Mouse (Mus musculus) limb, embryonic 11.5 days (tissue): ENCODE measurements at regions not wholly inside any gene's neighbourhood (a gene's known extent, or its start where the extent isn't known, plus 50 kb on each side); places are given as distances from the start of the nearest gene placed in this dataset.

Experiments used
- ATAC-seq: fragments of 200-750 bp; cut with Nextera tagmentation; 2 replicates; pipeline ENCODE4 v1.8.0; 2017; ENCODE audit warnings: low read depth; ENCODE audit not compliant: insufficient number of reproducible peaks, low FRiP score, low TSS enrichment
- DNase-seq: peaks from one replicate; pipeline ENCODE4 v3.0.0-alpha.2; 2015; ENCODE audit warnings: low spot score
- H3K27ac ChIP-seq: fragments of 300-500 bp; sonication (generic); replicated peaks from 2 replicates; pipeline ENCODE4 v1.5.1; 2014; ENCODE audit warnings: low read depth, mild to moderate bottlenecking, low read length
- H3K27me3 ChIP-seq: fragments of 300-500 bp; sonication (generic); 2 replicates; pipeline ENCODE4 v1.6.1; 2014; ENCODE audit warnings: mild to moderate bottlenecking, low read length, mixed read lengths; ENCODE audit not compliant: control insufficient read depth, insufficient read depth
- H3K36me3 ChIP-seq: fragments of 300-500 bp; sonication (generic); 2 replicates; pipeline ENCODE4 v1.6.1; 2014; ENCODE audit warnings: mild to moderate bottlenecking, low read length, moderate library complexity, mixed read lengths; ENCODE audit not compliant: control insufficient read depth, insufficient read depth
- H3K4me1 ChIP-seq: fragments of 300-500 bp; sonication (generic); 2 replicates; pipeline ENCODE4 v1.6.1; 2014; ENCODE audit warnings: low read length, mixed read lengths; ENCODE audit not compliant: control insufficient read depth, insufficient read depth
- H3K4me2 ChIP-seq: fragments of 300-500 bp; sonication (generic); 2 replicates; pipeline ENCODE4 v1.6.1; 2014; ENCODE audit warnings: low read depth, mild to moderate bottlenecking, moderate library complexity; ENCODE audit not compliant: severe bottlenecking
- H3K4me3 ChIP-seq: fragments of 300-500 bp; sonication (generic); 2 replicates; pipeline ENCODE4 v1.5.1; 2014; ENCODE audit warnings: low read depth, low read length
- H3K9ac ChIP-seq: fragments of 300-500 bp; sonication (generic); 2 replicates; pipeline ENCODE4 v1.6.1; 2014; ENCODE audit warnings: mild to moderate bottlenecking, low read length
- H3K9me3 ChIP-seq: fragments of 300-500 bp; sonication (generic); 2 replicates; pipeline ENCODE4 v1.6.1; 2016; ENCODE audit warnings: low read length; ENCODE audit not compliant: control insufficient read depth
- WGBS: fragments of 180-500 bp; shearing (Covaris S2); extraction: QIAGEN DNeasy Blood & Tissue Kit; methylation state at CpG from one replicate; pipeline ENCODE4 v1.1.7; 2014; 5-methylcytosine and 5-hydroxymethylcytosine counted together

DNA sequence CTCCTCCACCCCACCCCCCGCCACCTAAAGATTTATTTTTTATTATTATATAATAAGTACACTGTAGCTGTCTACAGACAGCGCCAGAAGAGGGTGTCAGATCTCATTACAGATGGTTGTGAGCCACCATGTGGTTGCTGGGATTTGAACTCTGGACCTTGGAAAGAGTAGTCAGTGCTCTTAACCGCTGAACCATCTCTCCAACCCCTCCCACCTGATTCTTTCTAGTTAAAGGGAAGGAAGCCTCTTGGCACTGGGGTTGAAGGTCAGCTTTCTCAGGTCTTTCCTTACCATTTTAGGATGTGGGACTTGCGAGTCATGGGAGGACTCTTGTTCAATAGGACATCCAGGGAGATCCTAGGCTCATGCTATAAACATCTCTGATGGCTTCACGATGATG lies 54.7 kb downstream of the Hes1 start:
- ATAC-seq (no peak), DNase-seq (no peak)
- H3K9me3 ChIP-seq, result no peaks in the 10 kb centered on the region
- no peaks in the 10 kb centered on the region for H3K27me3 ChIP-seq
- no peak overlapping the region for H3K4me3 ChIP-seq
- no peak overlapping the region for H3K27ac ChIP-seq
- H3K4me2 ChIP-seq, result no peak overlapping the region
- 85% methylated on average over 5 of the region's 5 CpGs for WGBS
- H3K9ac ChIP-seq, result no peak overlapping the region
- H3K36me3 ChIP-seq, result no peaks in the 10 kb centered on the region
- peaks cover 26% of the 10 kb centered on the region for H3K4me1 ChIP-seq

DNA sequence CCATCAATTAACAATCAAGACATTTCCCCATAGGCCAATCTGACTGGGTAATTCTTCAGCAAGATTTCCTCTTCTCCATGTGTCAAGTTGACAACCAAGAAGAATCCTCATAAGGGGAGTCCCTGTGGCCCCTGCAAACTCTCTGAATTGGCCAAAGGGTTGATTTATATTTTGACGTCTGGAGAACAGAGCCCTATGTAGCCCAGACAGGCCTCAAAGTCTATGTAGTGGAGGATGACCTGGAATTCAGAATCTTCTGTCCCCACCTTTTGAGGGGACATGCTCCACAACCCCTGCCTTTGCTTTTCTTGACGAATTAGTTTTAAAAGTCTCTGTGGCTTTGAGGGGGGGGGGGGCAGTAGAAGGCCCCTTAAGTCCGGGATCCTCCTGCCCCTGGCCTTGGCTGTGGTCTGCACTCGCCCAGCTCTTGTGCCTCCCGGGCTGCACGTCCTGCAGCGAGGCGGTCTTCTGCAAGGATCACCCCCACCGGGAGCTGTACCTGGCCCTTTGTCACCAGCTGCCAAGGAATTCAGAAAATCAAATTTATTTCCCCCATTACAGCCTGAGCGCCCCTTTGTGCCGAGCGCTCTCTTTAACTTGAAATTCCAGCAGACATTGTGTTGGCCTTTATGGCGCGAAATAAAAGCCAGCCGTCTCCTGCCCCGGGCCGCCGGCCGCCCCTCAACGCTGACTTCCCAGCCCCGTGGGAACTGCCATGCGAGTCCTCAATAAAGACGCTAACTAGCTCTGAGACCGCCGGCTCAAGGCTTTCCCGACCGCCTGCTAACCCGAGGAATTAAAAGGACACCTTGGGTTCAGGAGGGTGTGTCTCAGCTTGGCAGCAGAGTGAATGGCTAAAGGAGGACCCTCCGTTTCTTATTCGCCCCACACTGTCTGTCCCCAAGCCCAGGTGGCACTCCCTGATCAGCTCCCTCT lies 56.4 kb downstream of the Hes1 start:
- peak overlapping the region; percentile 35 for H3K9ac ChIP-seq
- no peaks in the 10 kb centered on the region for H3K9me3 ChIP-seq
- no peak overlapping the region for H3K4me3 ChIP-seq
- H3K4me1 ChIP-seq, result peaks cover 19% of the 10 kb centered on the region
- peak overlapping the region; percentile 5; the same call in 1 of the 2 replicates for H3K4me2 ChIP-seq
- no peaks in the 10 kb centered on the region for H3K36me3 ChIP-seq
- ATAC-seq (peak; percentile 45), DNase-seq (peak; percentile 76)
- 2% methylated on average over 30 of the region's 30 CpGs for WGBS
- H3K27ac ChIP-seq, result no peak overlapping the region; the same call in 1 of the 2 replicates
- no peaks in the 10 kb centered on the region for H3K27me3 ChIP-seq

DNA sequence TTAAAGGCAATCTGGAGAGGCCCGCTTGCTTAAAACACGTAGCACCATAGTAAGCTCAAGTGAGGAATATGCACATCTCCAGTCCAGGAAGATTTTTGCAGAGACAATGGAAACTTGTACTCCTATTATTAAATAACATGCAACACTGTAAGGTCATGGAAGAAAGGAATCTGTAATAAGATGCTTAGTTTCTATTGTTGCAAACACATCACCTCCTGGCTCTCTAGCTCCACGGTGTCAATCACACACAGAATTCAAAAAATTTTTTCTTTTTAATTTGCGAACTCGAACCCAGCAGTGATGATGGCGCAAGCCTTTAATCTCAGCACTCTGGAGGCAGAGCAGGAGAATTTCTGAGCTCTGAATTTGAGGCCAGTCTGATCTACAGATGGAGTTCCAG lies 57.4 kb downstream of the Hes1 start:
- Histone ChIP-seq H3K4me3 (no peak overlapping the region), H3K27ac (no peak overlapping the region), H3K4me1 (peaks cover 19% of the 10 kb centered on the region), H3K27me3 (no peaks in the 10 kb centered on the region), H3K4me2 (no peak overlapping the region), H3K9me3 (no peaks in the 10 kb centered on the region), H3K9ac (no peak overlapping the region), H3K36me3 (no peaks in the 10 kb centered on the region)
- ATAC-seq, result no peak
- DNase-seq, result no peak
- WGBS, result 71% methylated on average over 6 of the region's 6 CpGs

GRCm38 (mm10) chr16:30122211-30123070 lies 58.3 kb downstream of the Hes1 start:
- Histone ChIP-seq H3K4me2 (no peak overlapping the region; the same call in 1 of the 2 replicates), H3K4me3 (no peak overlapping the region), H3K27ac (no peak overlapping the region), H3K4me1 (peaks cover 19% of the 10 kb centered on the region), H3K9me3 (no peaks in the 10 kb centered on the region), H3K36me3 (no peaks in the 10 kb centered on the region), H3K27me3 (no peaks in the 10 kb centered on the region), H3K9ac (no peak overlapping the region)
- WGBS, result 16% methylated on average over 29 of the region's 29 CpGs
- DNase-seq, result no peak
- no peak for ATAC-seq

DNA sequence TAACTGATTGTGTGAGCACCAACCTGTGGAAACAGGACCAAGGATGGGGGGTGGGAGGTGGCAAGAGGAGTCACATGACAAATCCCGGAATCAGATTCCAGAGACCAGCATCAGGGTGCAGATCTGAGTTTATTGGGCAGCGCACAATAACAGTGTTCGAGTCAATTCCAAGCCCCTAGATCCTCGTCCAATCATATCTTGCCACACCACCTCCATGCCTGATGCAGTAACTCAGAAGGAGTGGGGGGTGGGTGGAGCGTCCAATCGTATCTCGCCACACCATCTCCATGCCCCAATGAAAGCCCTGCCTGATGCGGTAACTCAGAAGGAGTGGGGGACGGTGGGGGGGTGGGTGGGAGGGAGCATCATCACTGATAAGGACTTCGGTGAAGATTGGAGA lies 62.8 kb downstream of the Hes1 start:
- ATAC-seq, result no peak
- no peak overlapping the region for H3K4me2 ChIP-seq
- no peak overlapping the region for H3K27ac ChIP-seq
- H3K27me3 ChIP-seq, result no peaks in the 10 kb centered on the region
- peaks cover 12% of the 10 kb centered on the region for H3K4me1 ChIP-seq
- WGBS, result 91% methylated on average over 10 of the region's 10 CpGs
- no peak overlapping the region for H3K4me3 ChIP-seq
- H3K36me3 ChIP-seq, result no peaks in the 10 kb centered on the region
- no peaks in the 10 kb centered on the region for H3K9me3 ChIP-seq
- DNase-seq, result no peak
- no peak overlapping the region for H3K9ac ChIP-seq

DNA sequence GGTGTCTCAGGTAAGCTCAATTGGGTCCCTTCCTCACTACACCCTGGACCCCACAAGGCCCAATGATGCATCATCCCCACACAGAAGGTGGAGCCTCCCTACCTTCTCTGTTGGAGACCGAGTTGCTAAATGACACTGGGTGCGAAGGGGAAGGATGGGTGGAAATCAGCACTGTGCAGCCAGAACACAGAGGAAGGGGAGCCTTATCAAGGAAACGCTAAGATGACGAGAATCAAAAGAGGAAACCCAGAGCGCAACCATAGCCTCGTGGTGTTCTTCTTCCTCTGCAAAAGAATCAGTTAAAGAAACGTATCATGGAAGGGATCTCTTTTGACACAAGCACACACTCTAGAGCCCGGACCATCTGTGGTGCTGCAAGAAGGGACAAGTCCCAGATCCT lies 64.6 kb downstream of the Hes1 start:
- ATAC-seq, result no peak
- no peaks in the 10 kb centered on the region for H3K27me3 ChIP-seq

DNA sequence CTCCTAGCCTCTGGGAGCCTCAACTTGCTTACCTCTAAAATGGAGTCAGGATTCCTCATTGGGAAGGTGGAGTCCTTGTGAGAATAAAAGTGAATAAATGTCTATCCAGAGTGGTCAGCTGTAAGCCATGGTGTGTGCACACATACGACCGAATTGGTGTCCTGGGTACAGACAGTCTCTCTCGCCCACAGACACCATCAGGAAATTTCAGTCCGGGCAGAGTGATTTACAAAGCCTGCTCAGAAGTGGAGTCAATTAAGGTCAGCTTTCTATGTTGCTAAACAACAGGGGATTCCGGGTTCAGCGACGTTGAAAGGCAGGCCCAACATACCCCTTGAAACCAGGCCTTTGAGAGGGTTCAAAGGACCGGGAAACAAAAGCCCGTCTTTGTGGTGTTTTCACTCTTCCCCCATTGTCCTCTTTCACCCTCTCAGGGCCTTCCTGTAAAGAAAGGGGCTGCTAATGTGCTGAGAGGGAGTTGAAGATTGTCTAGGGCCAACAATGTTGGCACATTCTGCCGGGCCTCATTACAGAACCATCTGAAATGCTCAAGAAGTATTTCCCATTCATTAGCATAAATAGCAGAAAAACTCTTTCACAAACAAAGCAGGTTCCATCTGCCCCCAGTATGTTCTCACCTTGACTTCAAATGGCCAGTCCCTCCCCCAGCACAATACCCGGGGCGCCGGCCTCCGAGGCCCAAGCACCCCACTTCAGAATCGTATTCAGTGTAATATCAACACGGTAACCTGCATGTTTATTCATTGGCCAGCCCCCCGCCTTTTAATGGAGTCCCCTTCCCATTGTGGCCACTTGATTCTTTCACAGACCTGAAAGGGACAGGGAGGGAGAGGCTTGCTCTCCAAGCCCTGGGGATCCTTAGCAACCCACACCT lies 65.3 kb downstream of the Hes1 start:
- DNase-seq, result no peak
- Histone ChIP-seq H3K9ac (no peak overlapping the region), H3K4me1 (peaks cover 5% of the 10 kb centered on the region; the same call in 1 of the 2 replicates), H3K27ac (no peak overlapping the region), H3K9me3 (no peaks in the 10 kb centered on the region), H3K4me2 (no peak overlapping the region), H3K36me3 (no peaks in the 10 kb centered on the region), H3K27me3 (no peaks in the 10 kb centered on the region), H3K4me3 (no peak overlapping the region)
- 40% methylated on average over 17 of the region's 17 CpGs for WGBS
- no peak for ATAC-seq

More for the DNA sequence above, 64.6 kb downstream of the Hes1 start:
- H3K9me3 ChIP-seq, result no peaks in the 10 kb centered on the region
- no peak overlapping the region for H3K27ac ChIP-seq
- peaks cover 5% of the 10 kb centered on the region; the same call in 1 of the 2 replicates for H3K4me1 ChIP-seq
- H3K9ac ChIP-seq, result no peak overlapping the region
- H3K4me2 ChIP-seq, result no peak overlapping the region
- no peak overlapping the region for H3K4me3 ChIP-seq
- WGBS, result 86% methylated on average over 8 of the region's 8 CpGs
- no peaks in the 10 kb centered on the region for H3K36me3 ChIP-seq
- no peak for DNase-seq

GRCm38 (mm10) chr16:30130113-30130471 lies 65.9 kb downstream of the Hes1 start:
- no peak for ATAC-seq
- peaks cover 5% of the 10 kb centered on the region; the same call in 1 of the 2 replicates for H3K4me1 ChIP-seq
- 55% methylated on average over 4 of the region's 4 CpGs for WGBS
- no peak overlapping the region for H3K9ac ChIP-seq
- no peaks in the 10 kb centered on the region for H3K27me3 ChIP-seq
- H3K36me3 ChIP-seq, result no peaks in the 10 kb centered on the region
- no peak overlapping the region for H3K4me2 ChIP-seq
- DNase-seq, result no peak
- no peak overlapping the region for H3K4me3 ChIP-seq
- H3K9me3 ChIP-seq, result no peaks in the 10 kb centered on the region
- H3K27ac ChIP-seq, result no peak overlapping the region
